Mouse (Mus musculus): ENCODE data around the gene 1810043G02Rik.
A peak's percentile ranks its signal among the peaks of the same experiment; 100 is the strongest.

DNA sequence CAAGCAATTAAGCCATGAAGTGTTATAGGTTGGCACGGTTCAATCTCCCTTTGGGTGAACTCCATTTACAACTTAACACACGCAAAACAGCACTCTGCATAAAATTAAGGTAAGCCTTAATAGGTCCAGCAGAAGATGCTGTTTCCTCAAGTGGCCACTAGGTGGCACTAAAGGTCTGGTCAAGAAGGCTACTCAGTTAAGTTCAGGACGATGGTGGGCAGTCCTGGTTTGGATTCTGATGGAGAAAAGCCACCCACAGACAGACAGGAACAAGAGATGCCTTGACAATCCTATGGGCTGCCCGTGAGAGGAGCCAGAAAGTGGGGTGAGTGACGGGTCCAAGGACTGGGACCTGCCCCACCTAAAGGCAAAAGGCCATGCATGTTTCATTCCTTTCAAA lies 49.8 kb downstream of the 1810043G02Rik start:
- TF ChIP-seq CTCF (IDR thresholded peaks at IDR 0.05 in 2 of 3, conservative IDR thresholded peaks at IDR 0.05 in 1 of 3; ENCODE audit: control insufficient read depth in 1 of 3, insufficient read depth in 1 of 3, low read depth in 2 of 3, low read length in 3 of 3, poor library complexity in 1 of 3, severe bottlenecking in 1 of 3): peak; percentile 77 to 96 (median 96)
- no peak for TF ChIP-seq POLR2A (IDR thresholded peaks at IDR 0.05; ENCODE audit: control insufficient read depth in 1 of 2, insufficient read depth in 1 of 2, low read depth in 1 of 2, low read length in 2 of 2, poor library complexity in 1 of 2)
- no peak for TF ChIP-seq CHD2 (IDR thresholded peaks at IDR 0.05; ENCODE audit: low read length)
- TF ChIP-seq MEF2A (IDR thresholded peaks at IDR 0.05; ENCODE audit: extremely low read depth, insufficient replicate concordance, low read depth, low read length, poor library complexity, severe bottlenecking): no peak
- TF ChIP-seq TBP (IDR thresholded peaks at IDR 0.05; ENCODE audit: low read depth, low read length): no peak
